Mouse (Mus musculus): ENCODE results near the gene Gm49405. TPM values are rescaled to one million over a fixed set of nuclear protein-coding genes. Genes with fewer than 3 reads are reported as not detected.

The Gm49405 gene
- total and polyA plus RNA-seq, 2 experiments from 2014 or later = 2.2 to 3.5 TPM

DNA sequence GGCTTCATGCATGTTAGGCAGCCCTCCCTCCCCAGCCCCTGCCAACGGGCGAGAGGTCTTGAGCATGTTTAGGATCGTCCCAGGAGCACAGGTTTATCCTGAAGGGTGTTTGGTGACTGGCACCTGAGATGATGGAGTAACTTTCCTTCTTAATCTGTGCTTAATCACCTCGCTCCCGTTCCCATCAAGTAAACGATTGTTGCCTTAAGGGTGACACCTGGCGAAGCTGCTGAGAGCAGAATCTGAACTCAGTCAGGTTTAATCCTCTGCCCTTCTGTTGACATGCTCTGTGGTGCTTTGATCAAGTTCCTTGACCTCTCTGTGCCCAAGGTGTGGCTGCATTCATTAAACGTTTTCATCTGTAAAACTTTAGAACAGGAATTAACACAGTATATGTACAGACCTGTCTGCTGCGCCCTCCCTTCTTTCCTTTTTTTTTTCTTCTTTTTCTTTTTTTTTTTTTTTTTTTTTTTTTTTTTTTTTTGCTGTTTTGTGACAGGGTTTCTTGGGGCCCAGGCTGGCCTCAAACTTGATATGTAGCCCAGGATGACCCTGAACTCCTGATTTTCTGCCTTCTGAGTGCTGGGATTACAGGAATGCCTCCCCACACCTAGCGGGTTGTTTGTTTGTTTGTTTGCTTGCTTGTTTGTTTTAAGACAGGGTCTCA, 17.6 kb downstream of the Gm49405 start:
- TF ChIP-seq CTCF (IDR thresholded peaks at IDR 0.05; ENCODE audit: low read depth) = no peak
- ATAC-seq (no peak), DNase-seq (ENCODE audit: low spot score) (no peak)
- H3K36me3 ChIP-seq (ENCODE audit: insufficient read depth, low read length) = no peaks in the 10 kb centered on the region
- no peaks in the 10 kb centered on the region for H3K9me3 ChIP-seq (ENCODE audit: low read length)
- H3K4me3 ChIP-seq (ENCODE audit: low read length) = no peak overlapping the region
- H3K27me3 ChIP-seq (ENCODE audit: insufficient read depth, low read length) = no peaks in the 10 kb centered on the region
- H3K9ac ChIP-seq (replicated peaks; ENCODE audit: low read length) = no peak overlapping the region
- H3K27ac ChIP-seq = no peak overlapping the region
- H3K4me1 ChIP-seq (ENCODE audit: insufficient read depth, low read length) = no peaks in the 10 kb centered on the region
- WGBS = 68% methylated on average over 10 of the region's 10 CpGs
- H3K4me2 ChIP-seq (ENCODE audit: low read depth, low read length) = no peak overlapping the region

DNA sequence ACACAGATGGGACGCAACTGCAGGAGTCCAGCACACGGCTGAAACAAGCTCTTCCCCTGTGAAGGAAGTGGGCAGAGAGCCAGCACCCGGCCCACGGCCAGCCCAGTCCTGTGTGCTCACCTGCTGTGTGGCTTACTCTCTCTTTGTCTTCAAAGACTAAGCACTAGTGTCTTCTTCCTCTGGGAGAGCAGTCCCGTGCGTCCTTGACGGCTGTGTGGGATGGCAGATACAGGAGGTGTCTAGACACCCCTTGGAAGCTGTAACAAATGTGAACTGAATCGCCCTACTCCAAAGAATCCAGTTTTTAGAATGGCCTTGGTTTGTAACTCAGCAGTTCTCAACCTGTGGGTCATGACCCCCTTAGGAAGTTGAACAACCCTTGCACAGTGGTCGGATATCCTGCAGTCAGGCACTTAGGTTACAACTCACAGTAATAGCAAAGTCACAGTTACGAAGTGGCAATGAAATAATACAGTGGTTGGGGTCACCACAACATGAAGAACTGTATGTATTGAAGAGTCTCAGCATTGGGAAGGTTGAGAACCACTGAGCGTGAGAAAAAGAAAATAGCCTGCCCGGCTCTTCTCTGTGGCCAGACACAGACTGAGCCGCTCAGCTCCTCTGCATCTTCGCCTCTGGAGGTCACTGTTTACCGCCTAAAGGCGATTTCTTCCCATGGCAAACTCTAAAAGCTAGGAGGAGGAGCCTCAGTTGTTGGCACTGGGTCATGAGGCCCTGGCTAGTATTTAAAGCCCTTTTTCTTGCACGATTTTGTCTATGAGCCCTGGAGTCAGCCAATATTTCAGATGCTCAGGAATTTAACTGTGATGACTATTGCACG, 18.5 kb downstream of the Gm49405 start:
- no peak overlapping the region for H3K9ac ChIP-seq (replicated peaks; ENCODE audit: low read length)
- H3K9me3 ChIP-seq (ENCODE audit: low read length) = no peaks in the 10 kb centered on the region
- no peaks in the 10 kb centered on the region for H3K27me3 ChIP-seq (ENCODE audit: insufficient read depth, low read length)
- H3K4me3 ChIP-seq (ENCODE audit: low read length) = no peak overlapping the region
- peak; percentile 93 for ATAC-seq
- no peaks in the 10 kb centered on the region for H3K4me1 ChIP-seq (ENCODE audit: insufficient read depth, low read length)
- peak; percentile 84 for TF ChIP-seq CTCF (IDR thresholded peaks at IDR 0.05; ENCODE audit: low read depth)
- H3K4me2 ChIP-seq (ENCODE audit: low read depth, low read length) = no peak overlapping the region
- DNase-seq (ENCODE audit: low spot score) = peak; percentile 92
- no peaks in the 10 kb centered on the region for H3K36me3 ChIP-seq (ENCODE audit: insufficient read depth, low read length)
- WGBS = 19% methylated on average over 18 of the region's 18 CpGs
- 0 out of 2 replicates have a peak overlapping the region, but pooled peaks have one; percentile 41 for H3K27ac ChIP-seq

GRCm38 (mm10) chr19:4023185-4023584, 22.8 kb downstream of the Gm49405 start:
- WGBS = 81% methylated on average over 7 of the region's 7 CpGs

GRCm38 (mm10) chr19:4027576-4027975, 27.1 kb downstream of the Gm49405 start:
- ATAC-seq (no peak), DNase-seq (ENCODE audit: low spot score) (no peak)
- Histone ChIP-seq H3K27me3 (ENCODE audit: insufficient read depth, low read length) (no peaks in the 10 kb centered on the region), H3K9ac (replicated peaks; ENCODE audit: low read length) (no peak overlapping the region), H3K4me3 (ENCODE audit: low read length) (no peak overlapping the region), H3K36me3 (ENCODE audit: insufficient read depth, low read length) (no peaks in the 10 kb centered on the region), H3K9me3 (ENCODE audit: low read length) (no peaks in the 10 kb centered on the region), H3K27ac (no peak overlapping the region), H3K4me2 (ENCODE audit: low read depth, low read length) (no peak overlapping the region), H3K4me1 (ENCODE audit: insufficient read depth, low read length) (no peaks in the 10 kb centered on the region)
- no peak for TF ChIP-seq CTCF (IDR thresholded peaks at IDR 0.05; ENCODE audit: low read depth)

More at GRCm38 (mm10) chr19:4023185-4023584, 22.8 kb downstream of the Gm49405 start:
- H3K27ac ChIP-seq = no peak overlapping the region
- no peaks in the 10 kb centered on the region for H3K27me3 ChIP-seq (ENCODE audit: insufficient read depth, low read length)
- no peak for TF ChIP-seq CTCF (IDR thresholded peaks at IDR 0.05; ENCODE audit: low read depth)
- ATAC-seq (no peak), DNase-seq (ENCODE audit: low spot score) (no peak)
- no peak overlapping the region for H3K4me2 ChIP-seq (ENCODE audit: low read depth, low read length)
- H3K9ac ChIP-seq (replicated peaks; ENCODE audit: low read length) = no peak overlapping the region
- no peaks in the 10 kb centered on the region for H3K36me3 ChIP-seq (ENCODE audit: insufficient read depth, low read length)
- no peak overlapping the region for H3K4me3 ChIP-seq (ENCODE audit: low read length)
- H3K9me3 ChIP-seq (ENCODE audit: low read length) = no peaks in the 10 kb centered on the region
- no peaks in the 10 kb centered on the region for H3K4me1 ChIP-seq (ENCODE audit: insufficient read depth, low read length)

GRCm38 (mm10) chr19:4032668-4033067, 32.2 kb downstream of the Gm49405 start:
- DNase-seq (ENCODE audit: low spot score) (no peak), ATAC-seq (no peak)
- H3K27me3 ChIP-seq (ENCODE audit: insufficient read depth, low read length) = no peaks in the 10 kb centered on the region
- H3K4me2 ChIP-seq (ENCODE audit: low read depth, low read length) = no peak overlapping the region
- H3K9me3 ChIP-seq (ENCODE audit: low read length) = no peaks in the 10 kb centered on the region
- no peak overlapping the region for H3K9ac ChIP-seq (replicated peaks; ENCODE audit: low read length)
- no peaks in the 10 kb centered on the region for H3K36me3 ChIP-seq (ENCODE audit: insufficient read depth, low read length)
- 68% methylated on average over 7 of the region's 7 CpGs for WGBS
- 0 out of 2 replicates have a peak, but pooled peaks cover 4% of the 10 kb centered on the region for H3K4me1 ChIP-seq (ENCODE audit: insufficient read depth, low read length)
- no peak overlapping the region for H3K4me3 ChIP-seq (ENCODE audit: low read length)
- H3K27ac ChIP-seq = no peak overlapping the region
- no peak for TF ChIP-seq CTCF (IDR thresholded peaks at IDR 0.05; ENCODE audit: low read depth)

GRCm38 (mm10) chr19:4033298-4033697, 32.9 kb downstream of the Gm49405 start:
- TF ChIP-seq CTCF (IDR thresholded peaks at IDR 0.05; ENCODE audit: low read depth) = no peak
- Histone ChIP-seq H3K4me2 (ENCODE audit: low read depth, low read length) (no peak overlapping the region), H3K27me3 (ENCODE audit: insufficient read depth, low read length) (no peaks in the 10 kb centered on the region), H3K4me3 (ENCODE audit: low read length) (no peak overlapping the region), H3K9ac (replicated peaks; ENCODE audit: low read length) (no peak overlapping the region), H3K36me3 (ENCODE audit: insufficient read depth, low read length) (no peaks in the 10 kb centered on the region), H3K9me3 (ENCODE audit: low read length) (no peaks in the 10 kb centered on the region), H3K4me1 (ENCODE audit: insufficient read depth, low read length) (0 out of 2 replicates have a peak, but pooled peaks cover 4% of the 10 kb centered on the region), H3K27ac (no peak overlapping the region)
- ATAC-seq (no peak), DNase-seq (ENCODE audit: low spot score) (no peak)
- whole genome bisulfite sequencing = 70% methylated on average over 3 of the region's 3 CpGs
